Mouse (Mus musculus): ENCODE results near the gene Lrrc75a. TPM values are rescaled to one million over a fixed set of nuclear protein-coding genes. Genes with fewer than 3 reads are reported as not detected.
A peak's percentile ranks its signal among the peaks of the same experiment; 100 is the strongest.

Lrrc75a gene
- polyA plus RNA-seq, 1 experiment from 2014 or later, result 10.8 TPM

DNA sequence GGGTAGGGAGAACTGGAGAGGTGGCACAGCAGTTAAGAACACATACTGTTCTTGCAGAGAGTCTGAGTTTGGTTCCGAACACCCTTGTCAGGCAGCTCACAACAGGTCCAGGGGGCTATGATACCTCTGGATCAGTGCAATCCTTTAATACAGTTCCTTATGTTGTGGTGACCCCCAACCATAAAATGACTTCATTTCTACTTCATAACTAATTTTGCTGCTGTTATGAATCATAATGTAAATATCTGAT lies 40.4 kb downstream of the Lrrc75a start:
- no peak for DNase-seq (ENCODE audit: low spot score)
- no peaks in the 10 kb centered on the region for H3K27me3 ChIP-seq (ENCODE audit: low read depth, poor library complexity, severe bottlenecking)
- peaks cover 81% of the 10 kb centered on the region for H3K36me3 ChIP-seq
- no peak overlapping the region for H3K4me3 ChIP-seq
- H3K27ac ChIP-seq (replicated peaks), result no peak overlapping the region
- no peaks in the 10 kb centered on the region for H3K9me3 ChIP-seq (replicated peaks)
- WGBS, result 97% methylated on average over 1 of the region's 1 CpGs
- H3K4me1 ChIP-seq, result peaks cover 42% of the 10 kb centered on the region

DNA sequence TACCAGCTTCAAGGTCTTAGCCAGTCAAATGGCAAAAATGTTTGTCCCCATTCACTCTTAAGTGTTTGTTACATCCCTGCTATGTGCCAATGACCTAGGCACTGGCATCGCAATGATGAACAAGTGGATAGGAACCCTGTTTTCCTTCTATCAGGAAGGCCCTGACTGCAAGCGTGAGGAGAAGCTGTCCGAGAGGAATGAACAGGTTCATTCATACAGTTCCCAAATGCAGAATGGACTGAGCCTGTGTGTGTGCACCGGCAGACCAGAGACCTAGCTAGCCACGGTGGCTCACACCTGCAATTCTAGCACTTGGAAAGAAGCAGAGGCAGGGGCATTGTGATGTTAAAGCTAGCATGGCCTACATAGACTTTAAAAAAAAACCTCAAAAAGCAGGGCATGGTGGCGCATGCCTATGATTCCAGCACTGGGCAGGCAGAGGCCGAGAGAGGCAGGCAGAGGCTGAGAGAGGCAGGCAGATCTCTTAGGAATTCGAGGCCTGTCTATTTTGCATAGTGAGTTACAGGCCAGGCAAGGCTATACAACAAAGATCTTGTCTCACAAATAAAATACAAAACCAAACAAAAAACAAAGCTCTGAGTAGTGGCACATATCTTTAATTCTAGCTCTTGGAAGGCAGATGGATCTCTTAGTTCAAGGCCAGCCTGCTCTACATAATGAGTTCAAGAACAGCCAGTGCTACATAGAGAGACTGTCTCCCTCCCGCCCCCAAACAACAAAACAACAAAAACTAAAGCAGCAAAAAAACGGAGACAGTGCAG lies 41.0 kb downstream of the Lrrc75a start:
- Histone ChIP-seq H3K27me3 (ENCODE audit: low read depth, poor library complexity, severe bottlenecking) (no peaks in the 10 kb centered on the region), H3K9me3 (replicated peaks) (no peaks in the 10 kb centered on the region), H3K27ac (replicated peaks) (no peak overlapping the region), H3K4me3 (no peak overlapping the region), H3K4me1 (peaks cover 37% of the 10 kb centered on the region), H3K36me3 (peaks cover 81% of the 10 kb centered on the region)
- no peak for DNase-seq (ENCODE audit: low spot score)
- WGBS, result 74% methylated on average over 10 of the region's 10 CpGs

DNA sequence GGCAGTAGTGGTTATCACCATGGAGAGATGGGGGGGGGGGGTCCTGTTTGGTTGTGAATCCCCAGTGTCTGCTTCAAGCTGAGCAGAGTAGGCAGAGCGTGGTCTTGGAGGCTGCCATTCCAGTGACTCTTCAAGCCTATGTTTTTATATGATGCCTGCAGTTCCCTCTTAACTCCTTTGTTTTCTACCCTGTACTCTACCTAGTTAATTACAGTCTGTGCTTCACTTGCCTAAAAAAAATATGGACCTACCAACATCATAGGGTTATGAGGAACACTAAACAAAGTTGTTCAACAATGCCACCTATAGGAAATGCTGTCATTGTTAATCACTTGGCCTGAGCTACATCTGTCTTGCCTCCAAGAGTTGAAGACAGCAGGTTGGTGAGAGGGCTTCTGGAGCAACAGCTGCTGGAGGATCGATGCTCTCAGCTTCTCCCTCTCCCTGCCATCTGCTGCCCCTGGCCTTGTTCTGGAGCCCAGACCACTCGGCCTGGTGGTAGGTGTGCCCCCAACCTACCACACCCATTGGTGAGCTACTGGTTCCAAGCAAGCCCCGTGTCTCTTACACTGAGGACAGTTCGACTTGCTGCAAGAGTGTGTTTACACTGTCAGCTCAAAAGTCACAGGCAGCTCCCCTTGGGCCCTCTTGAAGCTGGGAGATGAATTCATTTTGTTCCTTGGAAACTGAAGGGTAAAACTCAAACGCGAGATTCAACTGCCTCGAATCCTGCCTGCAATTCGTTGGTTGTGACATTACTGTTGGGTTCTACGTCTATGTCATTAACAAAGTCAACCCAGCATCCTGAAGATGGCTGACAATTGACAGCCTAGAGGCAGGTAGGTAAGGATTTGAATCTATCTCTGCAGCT lies 41.8 kb downstream of the Lrrc75a start:
- peak overlapping the region; percentile 86; the same call in 1 of the 2 replicates for H3K4me3 ChIP-seq
- 76% methylated on average over 10 of the region's 10 CpGs for WGBS
- H3K27ac ChIP-seq (replicated peaks), result 0 out of 2 replicates have a peak overlapping the region, but pooled peaks have one; percentile 39
- H3K27me3 ChIP-seq (ENCODE audit: low read depth, poor library complexity, severe bottlenecking), result no peaks in the 10 kb centered on the region
- H3K9me3 ChIP-seq (replicated peaks), result no peaks in the 10 kb centered on the region
- H3K4me1 ChIP-seq, result peaks cover 37% of the 10 kb centered on the region
- DNase-seq (ENCODE audit: low spot score), result no peak
- peaks cover 76% of the 10 kb centered on the region for H3K36me3 ChIP-seq

DNA sequence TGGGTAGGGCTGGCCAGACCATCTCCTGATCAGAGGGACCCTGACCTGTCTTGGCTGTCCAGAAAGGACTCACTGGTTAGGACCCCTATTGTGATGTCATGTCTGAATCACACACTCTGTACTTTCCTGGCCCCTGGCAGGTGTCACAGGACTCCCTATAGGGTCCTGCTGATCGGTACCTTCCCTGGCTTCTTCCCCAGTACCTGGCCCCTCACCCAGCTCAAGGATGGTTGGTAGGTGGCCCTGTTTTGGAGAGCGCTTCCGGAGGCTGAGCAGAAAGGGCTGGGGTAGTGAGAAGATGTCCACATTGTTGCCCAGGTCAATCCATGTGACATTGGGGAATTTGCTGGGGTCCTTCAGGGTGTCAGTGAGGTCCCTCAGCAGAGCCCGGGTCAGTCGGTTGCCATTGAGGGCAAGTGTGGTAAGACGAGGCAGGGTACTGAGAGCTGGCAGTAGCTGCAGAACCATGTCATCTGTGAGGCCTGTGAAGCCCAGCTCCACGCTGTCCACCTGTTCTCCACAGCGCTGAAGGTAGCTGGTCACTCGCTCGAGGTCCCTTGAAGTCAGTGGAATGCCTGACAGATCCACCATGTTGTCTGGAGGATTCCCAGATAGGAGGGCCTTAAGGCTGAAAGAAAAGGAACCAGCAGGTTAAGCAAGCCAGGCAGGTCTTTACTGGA lies 42.6 kb downstream of the Lrrc75a start:
- H3K27me3 ChIP-seq (ENCODE audit: low read depth, poor library complexity, severe bottlenecking), result no peaks in the 10 kb centered on the region
- DNase-seq (ENCODE audit: low spot score), result peak; percentile 45
- peaks cover 76% of the 10 kb centered on the region for H3K36me3 ChIP-seq
- H3K4me3 ChIP-seq, result peak overlapping the region; percentile 86
- H3K4me1 ChIP-seq, result peaks cover 37% of the 10 kb centered on the region
- H3K9me3 ChIP-seq (replicated peaks), result no peaks in the 10 kb centered on the region
- H3K27ac ChIP-seq (replicated peaks), result peak overlapping the region; percentile 39; the same call in 1 of the 2 replicates
- 47% methylated on average over 10 of the region's 10 CpGs for WGBS

DNA sequence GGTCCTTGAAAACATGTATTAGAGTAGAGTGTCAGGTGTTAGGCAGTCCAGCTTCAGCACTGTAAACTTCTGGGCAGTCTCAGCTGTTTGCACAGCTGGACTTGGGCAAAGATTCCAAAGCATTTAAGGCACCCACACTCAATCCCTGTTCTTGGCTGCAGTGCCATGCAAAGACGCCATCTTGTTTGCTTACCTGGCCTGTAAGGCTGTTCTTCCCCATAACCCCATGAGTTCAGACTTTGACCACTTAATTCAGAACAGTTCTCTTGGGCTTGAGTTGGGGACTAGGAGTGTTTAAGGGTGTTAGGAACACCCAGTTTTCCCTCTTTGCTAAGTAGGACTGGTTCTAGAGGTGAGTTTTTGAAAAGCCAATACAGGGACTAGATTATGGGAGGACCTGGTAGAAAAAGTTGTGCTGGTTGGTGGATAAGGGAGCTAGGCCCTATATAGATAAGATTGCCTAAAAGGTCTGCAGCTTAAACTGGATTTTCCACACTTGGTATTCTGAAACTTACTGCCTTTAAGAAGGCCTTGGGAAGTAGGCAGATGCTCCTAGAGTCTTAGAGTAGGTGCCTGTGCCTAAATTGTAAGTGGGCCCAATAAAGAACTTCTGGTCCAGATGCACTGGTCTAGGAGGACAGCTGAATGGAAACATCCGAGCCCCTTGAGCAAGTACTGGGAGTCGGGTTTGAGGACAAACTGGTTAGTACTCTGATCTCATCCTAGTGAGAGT lies 43.3 kb downstream of the Lrrc75a start:
- H3K36me3 ChIP-seq, result peaks cover 70% of the 10 kb centered on the region
- DNase-seq (ENCODE audit: low spot score), result no peak
- peak overlapping the region; percentile 86 for H3K4me3 ChIP-seq
- no peaks in the 10 kb centered on the region for H3K27me3 ChIP-seq (ENCODE audit: low read depth, poor library complexity, severe bottlenecking)
- peaks cover 37% of the 10 kb centered on the region for H3K4me1 ChIP-seq
- H3K27ac ChIP-seq (replicated peaks), result peak overlapping the region; percentile 96
- no peaks in the 10 kb centered on the region for H3K9me3 ChIP-seq (replicated peaks)
- 31% methylated on average over 3 of the region's 3 CpGs for WGBS

DNA sequence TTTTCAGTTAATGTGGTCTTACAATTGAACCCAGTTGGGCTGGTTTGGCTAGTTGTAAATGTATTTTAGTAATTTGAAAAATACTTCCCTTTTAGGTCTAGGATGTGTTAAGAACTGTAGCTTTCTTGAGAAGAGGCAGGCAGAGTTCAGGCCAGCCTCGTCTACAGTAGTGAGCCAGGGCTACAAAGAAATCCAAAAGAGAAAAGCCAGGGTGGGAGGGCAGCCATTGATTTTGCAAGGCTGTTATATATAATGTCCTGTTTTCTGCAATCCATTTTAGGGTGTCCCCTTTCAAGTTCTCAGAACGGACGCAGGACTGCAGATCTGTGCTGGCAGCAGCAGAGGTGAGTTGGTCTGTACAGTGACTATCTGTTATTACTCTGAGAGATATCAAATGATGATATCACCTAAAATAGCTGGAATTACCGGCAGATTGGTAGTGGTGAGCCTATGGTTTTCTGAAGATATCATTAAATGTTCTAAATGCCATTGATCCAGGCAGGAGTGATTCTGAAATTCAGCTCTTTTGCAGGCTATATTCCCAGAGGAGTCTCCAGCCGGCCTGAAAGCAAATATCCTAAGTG lies 44.1 kb downstream of the Lrrc75a start:
- no peaks in the 10 kb centered on the region for H3K9me3 ChIP-seq (replicated peaks)
- H3K4me1 ChIP-seq, result peaks cover 37% of the 10 kb centered on the region
- H3K27me3 ChIP-seq (ENCODE audit: low read depth, poor library complexity, severe bottlenecking), result no peaks in the 10 kb centered on the region
- WGBS, result 17% methylated on average over 5 of the region's 5 CpGs
- H3K36me3 ChIP-seq, result peaks cover 61% of the 10 kb centered on the region
- H3K4me3 ChIP-seq, result peak overlapping the region; percentile 86
- no peak for DNase-seq (ENCODE audit: low spot score)
- peak overlapping the region; percentile 96 for H3K27ac ChIP-seq (replicated peaks)

DNA sequence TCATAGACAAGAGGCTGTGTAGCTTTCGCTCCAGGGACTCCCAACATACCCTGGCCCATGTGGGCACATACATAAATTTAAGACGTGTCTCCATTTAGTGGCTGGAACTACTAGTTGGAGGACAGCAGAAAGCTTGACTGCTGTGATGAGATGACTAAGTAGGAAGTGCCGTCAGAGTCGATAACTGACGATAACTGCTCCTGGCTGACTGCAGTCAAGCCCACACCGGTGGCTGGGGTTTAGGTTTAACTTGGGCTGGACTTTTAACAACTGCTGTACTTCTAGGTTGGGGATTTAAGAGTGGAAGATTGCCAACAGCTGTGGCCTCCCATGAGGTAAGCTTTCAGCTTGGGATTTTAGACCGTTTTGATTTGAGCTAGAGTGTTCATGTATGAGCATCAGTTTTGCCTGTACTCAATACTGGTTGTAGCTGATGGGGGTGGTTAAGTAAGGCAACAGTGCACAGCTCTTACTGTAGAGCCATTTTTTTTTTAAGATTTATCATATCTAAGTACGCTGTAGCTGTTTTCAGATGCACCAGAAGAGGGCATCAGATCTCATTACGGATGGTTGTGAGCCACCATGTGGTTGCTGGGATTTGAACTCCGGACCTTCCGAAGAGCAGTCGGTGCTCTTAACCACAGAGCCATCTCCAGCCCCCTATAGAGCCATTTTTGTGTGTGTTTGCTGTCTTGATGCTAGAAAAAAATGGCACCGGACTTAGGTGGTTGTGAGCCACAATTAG lies 44.8 kb downstream of the Lrrc75a start:
- H3K9me3 ChIP-seq (replicated peaks), result no peaks in the 10 kb centered on the region
- H3K4me3 ChIP-seq, result peak overlapping the region; percentile 86
- no peaks in the 10 kb centered on the region for H3K27me3 ChIP-seq (ENCODE audit: low read depth, poor library complexity, severe bottlenecking)
- WGBS, result under 1% methylated on average over 13 of the region's 13 CpGs
- H3K36me3 ChIP-seq, result peaks cover 54% of the 10 kb centered on the region
- H3K27ac ChIP-seq (replicated peaks), result peak overlapping the region; percentile 96
- no peak for DNase-seq (ENCODE audit: low spot score)
- H3K4me1 ChIP-seq, result peaks cover 38% of the 10 kb centered on the region

DNA sequence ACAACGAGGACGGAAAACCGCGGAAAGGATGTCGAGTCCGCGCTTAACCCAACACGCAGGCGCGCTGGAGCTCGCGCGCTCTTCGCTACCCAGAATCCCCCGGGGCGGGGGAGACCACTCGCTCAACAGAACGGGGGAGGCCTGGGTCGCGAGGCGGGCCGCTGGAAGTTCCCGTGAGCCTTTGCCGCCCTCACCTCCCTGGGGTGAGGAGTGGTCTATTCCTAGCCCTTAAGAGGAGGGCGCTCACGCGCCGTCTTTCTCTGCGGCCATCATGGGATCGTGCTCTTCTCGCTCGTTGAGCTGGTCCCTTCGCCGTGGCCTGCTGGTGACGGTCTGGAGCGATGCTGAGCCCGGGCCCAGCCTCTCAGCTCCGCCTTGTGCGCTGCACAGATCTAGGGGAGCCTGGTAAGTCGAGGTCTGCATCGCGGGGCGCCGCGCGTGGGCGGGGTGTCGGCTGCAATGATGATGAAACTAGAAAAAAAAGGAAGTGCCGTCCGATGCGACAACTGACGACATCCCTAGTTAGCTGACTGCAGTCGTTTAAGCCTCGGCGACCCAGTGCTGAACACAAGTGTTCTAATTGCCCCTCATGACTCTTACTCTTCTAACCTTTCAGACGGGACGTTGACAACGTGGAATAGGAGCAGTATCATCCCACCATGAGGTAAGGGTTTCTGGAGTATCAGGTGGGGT lies 45.6 kb downstream of the Lrrc75a start:
- peak overlapping the region; percentile 86 for H3K4me3 ChIP-seq
- under 1% methylated on average over 58 of the region's 58 CpGs for WGBS
- no peaks in the 10 kb centered on the region for H3K9me3 ChIP-seq (replicated peaks)
- no peaks in the 10 kb centered on the region for H3K27me3 ChIP-seq (ENCODE audit: low read depth, poor library complexity, severe bottlenecking)
- peak; percentile 98 for DNase-seq (ENCODE audit: low spot score)
- peaks cover 47% of the 10 kb centered on the region for H3K36me3 ChIP-seq
- peak overlapping the region; percentile 96 for H3K27ac ChIP-seq (replicated peaks)
- H3K4me1 ChIP-seq, result peaks cover 41% of the 10 kb centered on the region

DNA sequence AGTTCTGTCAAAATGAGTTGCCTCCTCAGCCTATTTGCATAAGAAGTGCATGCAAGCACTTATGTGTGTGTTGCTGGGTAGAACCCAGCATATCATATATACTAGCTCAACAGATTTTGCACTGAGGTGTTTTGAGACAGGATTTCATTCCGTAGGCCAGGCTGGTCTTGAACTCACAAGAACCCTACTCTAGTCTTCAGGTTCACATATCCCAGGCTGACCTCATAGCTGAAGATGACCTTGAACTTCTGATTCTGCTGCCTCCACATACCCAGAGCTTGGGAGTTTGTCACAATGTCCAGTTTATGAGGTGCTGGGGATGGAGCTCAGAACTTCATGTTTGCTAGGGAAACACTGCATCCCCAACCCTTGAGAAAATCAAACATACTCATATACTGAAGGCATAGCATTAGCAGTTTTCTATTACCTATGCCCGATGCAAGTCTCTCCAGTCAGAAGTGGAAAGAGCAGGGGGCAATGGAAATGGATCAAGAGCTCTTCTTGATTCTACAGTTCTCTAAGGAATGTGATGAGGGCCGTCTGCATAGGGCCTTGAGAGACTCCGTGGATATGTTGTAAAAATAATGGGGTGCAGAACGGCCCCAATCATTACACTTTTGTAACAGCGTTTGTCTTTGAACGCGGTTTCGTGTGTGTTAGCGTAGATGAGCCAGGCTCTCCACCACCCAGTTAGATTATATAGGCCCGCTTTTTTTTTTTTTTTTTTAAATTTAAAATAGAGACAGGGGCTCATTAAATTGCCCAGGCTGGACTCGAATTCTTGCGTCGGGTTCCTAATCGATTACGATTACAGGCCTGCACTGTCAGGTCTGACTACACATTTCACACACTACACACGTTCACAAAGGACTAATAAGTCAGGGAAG lies 46.3 kb downstream of the Lrrc75a start:
- peak overlapping the region; percentile 96 for H3K27ac ChIP-seq (replicated peaks)
- H3K4me1 ChIP-seq, result peaks cover 41% of the 10 kb centered on the region
- peak overlapping the region; percentile 86 for H3K4me3 ChIP-seq
- no peaks in the 10 kb centered on the region for H3K27me3 ChIP-seq (ENCODE audit: low read depth, poor library complexity, severe bottlenecking)
- DNase-seq (ENCODE audit: low spot score), result no peak
- H3K9me3 ChIP-seq (replicated peaks), result no peaks in the 10 kb centered on the region
- 15% methylated on average over 17 of the region's 17 CpGs for WGBS
- peaks cover 39% of the 10 kb centered on the region for H3K36me3 ChIP-seq

DNA sequence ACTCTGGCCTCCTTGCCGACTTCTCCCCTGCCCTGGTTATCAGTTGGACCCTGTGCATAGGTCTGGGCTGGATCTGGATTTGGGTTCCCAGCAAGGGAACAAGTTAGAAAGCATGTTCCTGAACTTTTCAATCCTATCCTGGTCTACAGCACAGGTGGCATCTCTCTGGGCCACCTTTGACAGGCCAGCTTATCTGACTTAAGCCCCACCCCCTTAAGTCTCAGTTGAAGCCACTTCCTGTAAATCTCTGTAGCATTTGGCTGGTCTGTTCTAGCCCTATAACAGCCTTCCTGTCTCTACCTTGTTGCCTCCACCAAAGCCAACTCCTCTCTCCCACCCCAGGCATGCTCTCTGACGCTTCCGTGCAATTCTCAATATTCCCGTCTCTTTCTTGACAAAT lies 49.8 kb downstream of the Lrrc75a start:
- Histone ChIP-seq H3K36me3 (peaks cover 5% of the 10 kb centered on the region), H3K27ac (replicated peaks) (0 out of 2 replicates have a peak overlapping the region, but pooled peaks have one; percentile 28), H3K9me3 (replicated peaks) (no peaks in the 10 kb centered on the region), H3K27me3 (ENCODE audit: low read depth, poor library complexity, severe bottlenecking) (no peaks in the 10 kb centered on the region), H3K4me3 (no peak overlapping the region), H3K4me1 (peaks cover 11% of the 10 kb centered on the region)
- 89% methylated on average over 4 of the region's 4 CpGs for WGBS
- DNase-seq (ENCODE audit: low spot score), result no peak
